Mouse (Mus musculus) monocyte, adult 2 months (primary cell): ENCODE results near the gene Zc3h7a.

ENCODE experiments used
- DNase-seq, 2 experiments: peaks; one replicate each; pipeline ENCODE4 v3.0.0; 2022; ENCODE audit warnings: low spot score in 2 of 2, low read depth in 1 of 2

Zc3h7a gene

DNA sequence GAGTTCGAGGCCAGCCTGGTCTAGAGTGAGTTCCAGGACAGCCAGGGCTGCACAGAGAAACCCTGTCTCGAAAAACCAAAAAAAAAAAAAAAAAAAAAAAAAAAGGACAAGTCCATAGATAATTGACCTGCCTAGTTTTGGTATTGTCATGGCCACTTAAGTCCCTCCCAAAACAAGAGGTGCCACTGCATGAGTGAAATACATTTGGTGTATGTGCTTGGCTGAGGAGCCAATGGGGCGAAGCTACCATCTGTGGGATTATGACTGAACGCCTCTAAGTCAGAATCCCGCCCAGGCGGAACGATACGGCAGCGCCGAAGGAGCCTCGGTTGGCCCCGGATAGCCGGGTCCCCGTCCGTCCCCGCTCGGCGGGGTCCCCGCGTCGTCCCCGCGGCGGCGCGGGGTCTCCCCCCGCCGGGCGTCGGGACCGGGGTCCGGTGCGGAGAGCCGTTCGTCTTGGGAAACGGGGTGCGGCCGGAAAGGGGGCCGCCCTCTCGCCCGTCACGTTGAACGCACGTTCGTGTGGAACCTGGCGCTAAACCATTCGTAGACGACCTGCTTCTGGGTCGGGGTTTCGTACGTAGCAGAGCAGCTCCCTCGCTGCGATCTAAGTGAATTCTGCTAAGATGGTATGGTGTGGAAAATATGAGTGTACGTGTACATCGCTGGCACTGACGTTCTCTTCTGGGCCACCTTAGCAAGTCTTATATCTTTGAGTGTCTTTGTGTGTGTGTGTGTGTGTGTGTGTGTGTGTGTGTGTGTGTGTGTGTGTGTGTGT, 32.3 kb downstream of the Zc3h7a start:
- peak; percentile 100 for DNase-seq

DNA sequence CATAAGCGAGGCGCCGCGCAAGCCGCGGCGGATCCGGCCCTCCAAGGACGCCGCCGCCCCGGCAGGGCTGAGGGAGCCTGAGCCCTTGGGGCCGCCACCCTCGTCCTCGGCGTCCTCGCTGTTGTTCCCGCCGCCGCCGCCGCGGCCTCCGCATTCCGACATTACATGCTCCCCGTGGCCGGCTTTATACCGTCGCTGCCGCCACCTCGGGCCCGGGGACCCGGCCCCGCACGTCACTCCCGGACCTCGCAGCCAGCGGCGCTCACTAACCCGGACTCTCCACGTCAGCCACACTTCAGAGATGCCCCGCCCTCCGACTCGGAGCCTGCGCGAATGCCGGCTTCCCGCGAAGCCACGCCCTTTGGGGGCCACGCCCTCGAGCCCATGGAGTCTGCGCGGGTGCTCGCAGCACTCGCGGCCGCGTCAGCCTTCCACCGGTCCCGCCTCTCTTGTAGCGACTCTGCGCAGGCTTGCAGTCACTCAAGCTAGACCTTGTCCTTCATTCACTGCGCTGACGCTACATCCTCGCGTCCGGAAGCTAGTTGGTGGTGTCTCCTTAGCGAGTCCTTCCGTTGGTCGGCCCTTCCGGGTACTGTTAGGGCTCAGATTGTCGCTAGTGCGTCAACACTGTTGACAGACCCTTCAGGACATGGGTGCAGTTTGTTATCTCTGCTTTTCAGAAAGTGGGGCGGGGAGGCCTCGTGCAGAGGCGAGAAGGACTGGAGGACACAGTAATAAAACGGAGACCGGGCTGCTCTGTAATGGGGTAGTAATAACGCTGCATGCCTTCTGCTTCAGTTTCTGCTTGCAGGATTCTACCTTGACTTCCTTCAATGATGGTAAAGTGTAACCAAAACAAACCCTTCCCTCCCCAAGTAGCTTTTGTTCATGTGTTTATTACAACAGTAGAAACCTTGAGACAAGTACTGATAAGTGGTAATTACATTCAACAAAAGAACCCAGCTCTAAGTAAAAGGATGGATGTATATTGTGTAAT, 41.5 kb downstream of the Zc3h7a start, which contains the start of gene Txndc11:
TSS of gene Txndc11 (minus strand) at position 303 of the 997 bp plus-strand sequence.
- DNase-seq = peak; percentile 99 to 100

DNA sequence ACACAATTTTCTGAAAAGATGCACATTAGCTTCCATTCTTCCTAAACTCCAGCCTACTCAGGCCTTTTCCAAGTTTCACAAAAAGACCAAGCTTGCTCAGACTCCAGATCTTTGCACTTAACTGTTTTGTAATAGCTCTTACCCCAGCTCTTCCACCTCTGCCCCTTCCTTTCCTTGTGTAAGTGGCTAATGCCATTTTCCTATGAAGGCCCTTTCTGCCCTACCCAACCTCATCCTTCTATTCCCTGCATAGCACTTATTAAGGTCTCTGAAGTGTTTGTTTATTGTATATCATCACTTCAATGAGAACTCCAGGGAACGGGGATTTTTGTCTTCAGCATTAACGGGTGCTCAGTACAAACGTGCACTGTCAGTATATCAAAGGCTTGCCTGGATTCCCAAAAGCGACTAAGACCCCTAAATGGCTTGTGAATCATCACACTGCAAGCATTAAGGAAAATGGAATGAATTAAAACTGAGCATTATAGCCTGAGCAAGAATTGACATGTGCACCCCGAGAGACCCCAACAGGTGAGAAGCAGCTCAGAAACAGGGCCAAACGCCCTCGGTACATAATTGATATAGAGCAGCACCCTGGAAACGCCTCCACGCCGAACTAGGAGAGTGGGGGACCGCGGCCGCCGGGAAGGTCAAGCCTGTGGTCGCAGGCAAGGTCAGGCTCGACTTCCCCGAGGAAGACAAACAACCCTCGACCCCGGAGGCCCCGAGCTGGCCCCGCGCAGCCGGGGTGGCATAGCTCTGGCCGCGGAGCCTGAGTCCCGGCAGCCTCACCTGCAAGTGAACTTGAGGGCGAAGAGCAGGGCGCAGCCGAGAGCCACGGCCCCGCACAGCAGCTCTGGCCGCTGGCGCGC, 42.5 kb downstream of the Zc3h7a start:
- no peak for DNase-seq

DNA sequence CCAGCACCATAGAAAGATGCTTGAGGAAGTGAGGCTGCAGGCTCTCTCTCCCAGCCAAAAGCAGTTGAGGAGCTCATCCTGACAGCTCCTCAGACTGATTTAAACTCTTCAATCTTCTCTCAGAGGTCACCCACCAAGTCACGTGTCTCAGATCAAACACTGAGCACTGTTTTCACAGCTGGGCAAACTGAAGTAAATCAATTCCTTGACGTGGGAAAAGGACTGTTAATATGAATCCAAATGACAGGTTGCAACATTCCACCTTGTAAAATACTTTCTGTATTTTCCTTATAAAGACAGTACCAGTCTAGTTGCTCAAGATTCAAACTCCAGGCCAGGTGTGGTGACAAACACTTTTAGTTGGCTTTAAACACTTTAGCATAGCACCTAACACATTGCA, 43.4 kb downstream of the Zc3h7a start:
- no peak for DNase-seq

DNA sequence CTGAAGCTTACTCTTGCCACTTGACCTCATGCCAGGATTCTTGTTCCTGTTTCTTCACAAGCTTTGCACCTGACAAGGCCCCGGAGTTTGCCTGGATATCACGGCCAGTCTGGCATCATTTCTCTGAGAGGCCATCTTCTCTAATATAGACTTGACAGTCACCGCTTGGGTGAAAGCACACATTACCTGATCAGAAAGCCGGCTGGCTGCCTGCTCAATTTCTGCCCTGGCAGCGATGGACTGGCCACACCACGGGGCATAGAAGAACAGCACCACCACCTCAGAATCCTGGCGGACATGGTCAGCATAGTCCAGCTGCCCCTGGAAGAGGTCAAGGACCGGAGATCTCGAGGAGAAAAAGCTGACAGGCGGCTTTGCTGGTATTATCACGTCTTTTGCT, 47.9 kb downstream of the Zc3h7a start:
- no peak for DNase-seq

DNA sequence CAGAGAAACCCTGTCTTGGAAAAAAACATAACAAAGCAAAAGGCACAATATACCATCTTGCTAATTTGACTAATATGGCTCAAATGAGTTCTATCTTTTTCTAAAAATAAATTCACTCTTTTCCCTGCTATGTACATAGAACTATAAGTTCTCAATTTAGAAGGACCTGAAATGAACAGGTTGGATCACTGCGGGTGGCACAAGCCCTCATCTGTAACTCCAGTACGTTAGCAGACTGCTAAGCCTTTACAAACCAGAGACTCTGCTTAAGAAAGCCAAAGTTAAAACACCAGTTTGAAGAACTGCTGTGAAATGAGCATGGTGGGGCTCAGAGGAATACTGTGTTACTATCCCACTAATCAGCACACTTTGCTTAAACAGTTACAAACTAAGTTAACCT, 50.8 kb downstream of the Zc3h7a start:
- no peak for DNase-seq

DNA sequence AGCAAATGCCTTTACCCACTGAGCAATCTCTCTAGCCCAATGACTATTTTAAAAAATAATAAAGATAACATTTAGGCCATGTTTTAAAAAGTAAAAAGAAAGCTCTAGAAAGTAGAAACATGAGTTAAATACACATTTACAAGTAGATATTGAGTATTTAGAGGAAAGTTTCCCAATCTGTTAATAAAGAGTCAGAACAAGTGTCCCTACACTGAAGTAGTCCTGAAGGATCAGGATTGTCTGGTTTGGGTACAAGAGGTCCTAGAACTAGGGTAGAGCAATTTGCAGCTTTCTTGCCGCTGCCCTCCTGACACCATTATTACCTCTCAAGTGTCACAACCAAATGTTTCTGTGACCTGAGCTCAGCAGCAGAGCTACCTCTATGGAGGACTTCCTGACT, 52.1 kb downstream of the Zc3h7a start:
- DNase-seq = no peak

DNA sequence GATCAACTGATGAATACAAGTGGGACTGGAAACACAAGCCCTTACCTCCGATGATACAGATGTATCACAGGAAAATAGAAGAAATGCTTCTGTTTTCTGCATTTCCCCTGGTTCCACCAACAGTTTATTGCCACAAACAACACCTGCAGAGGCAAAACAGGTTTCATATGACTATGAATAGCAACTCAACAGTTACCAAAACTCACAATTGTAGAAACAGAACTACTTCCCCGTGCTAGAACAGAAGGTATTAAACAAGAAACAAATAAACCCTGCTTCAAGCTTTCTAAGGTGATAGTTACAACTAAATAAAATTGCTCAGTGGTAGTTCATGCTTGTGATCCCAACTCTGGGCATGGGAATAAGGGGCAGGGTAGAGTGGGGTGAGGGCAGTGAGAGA, 53.6 kb downstream of the Zc3h7a start:
- DNase-seq = no peak

DNA sequence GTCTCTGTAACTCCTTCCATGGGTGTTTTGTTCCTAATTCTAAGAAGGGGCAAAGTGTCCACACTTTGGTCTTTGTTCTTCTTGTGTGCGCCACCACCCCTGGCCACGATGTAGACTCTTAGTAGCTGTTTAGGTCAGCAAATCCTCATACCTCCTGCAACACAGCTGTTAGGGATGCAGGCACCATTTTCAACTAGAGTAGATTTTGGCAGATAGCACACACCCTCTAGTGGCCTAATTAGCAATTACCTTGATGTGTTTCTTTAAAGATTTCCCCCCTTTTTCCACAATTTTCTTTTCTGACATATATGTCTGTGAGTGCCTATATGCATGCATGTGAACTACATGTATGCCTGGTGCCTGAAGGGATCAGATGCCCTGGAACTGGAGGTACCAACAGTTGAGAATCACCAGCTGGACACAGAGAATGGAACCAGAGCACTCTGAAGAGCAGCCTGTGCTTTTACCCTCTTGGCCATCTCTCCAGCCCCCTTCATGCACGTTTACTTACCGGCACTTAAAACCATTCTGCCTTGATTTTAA, 66.9 kb downstream of the Zc3h7a start:
- no peak for DNase-seq

DNA sequence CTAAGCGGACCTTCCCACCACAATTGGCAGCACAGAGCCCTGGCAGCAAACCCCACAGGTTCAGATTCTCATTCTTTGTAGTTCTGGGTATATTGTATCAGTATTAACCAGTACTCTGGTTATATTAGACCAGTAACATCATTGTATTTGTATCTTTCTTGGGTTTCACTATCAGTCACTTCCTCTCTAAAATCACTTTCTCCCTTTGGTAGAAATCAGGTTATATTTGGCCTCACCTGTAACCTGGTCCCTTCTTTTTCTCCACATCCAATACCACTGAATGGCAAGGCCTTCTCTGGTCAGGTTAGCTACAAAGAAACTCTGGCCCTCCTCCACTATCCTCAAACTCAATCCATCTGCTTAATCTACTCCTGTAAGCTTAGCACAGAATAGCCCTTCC, 71.3 kb downstream of the Zc3h7a start:
- DNase-seq = no peak

DNA sequence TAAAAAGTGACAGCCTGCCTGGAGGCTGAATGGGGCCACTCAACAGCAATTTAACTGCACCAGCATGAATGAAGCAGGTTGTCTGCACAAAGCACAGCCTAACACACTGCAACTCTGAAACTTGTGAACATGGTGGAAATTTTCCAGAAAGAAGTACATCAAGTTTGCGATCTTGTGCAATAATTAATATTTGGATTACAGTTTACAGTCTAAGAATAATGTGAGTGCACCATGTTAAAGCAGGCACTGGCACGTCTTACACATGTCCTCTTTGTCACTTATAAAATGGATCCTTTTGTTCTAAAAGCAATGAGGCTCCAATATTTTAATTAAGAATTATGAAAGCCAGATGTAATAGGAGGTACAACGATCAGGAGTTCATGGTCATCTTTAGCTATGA, 78.9 kb downstream of the Zc3h7a start:
- no peak for DNase-seq

DNA sequence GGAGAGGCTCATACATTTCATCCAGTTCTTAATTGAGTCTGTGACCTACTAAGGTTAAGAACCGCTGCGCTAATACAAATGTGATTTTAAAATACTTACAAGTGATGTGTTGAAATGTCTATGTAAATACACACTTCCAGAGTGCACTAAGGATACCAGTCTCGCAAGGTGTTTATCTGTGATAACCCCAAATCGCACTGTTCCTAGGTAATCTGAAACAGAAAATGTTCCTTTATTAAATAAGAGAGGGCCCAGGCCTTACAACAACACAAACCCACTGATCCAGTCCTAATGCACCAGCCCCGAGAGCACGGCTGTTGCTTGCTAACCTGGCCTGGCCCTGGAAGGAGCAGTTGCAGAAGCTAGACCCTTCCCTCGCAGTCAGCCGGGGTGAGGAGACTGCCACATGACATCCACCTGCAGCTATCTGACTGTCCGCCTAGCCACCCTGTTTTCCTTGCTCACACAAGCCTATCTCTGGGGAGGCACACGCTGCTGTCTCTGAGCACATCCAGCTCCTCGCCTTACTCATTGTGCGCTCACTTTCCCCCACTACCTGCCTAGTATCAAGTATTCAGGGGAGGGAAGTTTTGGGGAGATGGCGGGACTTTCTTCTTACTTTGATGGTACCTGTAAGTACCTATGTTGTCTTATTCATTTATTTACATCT, 82.3 kb downstream of the Zc3h7a start:
- DNase-seq = no peak

DNA sequence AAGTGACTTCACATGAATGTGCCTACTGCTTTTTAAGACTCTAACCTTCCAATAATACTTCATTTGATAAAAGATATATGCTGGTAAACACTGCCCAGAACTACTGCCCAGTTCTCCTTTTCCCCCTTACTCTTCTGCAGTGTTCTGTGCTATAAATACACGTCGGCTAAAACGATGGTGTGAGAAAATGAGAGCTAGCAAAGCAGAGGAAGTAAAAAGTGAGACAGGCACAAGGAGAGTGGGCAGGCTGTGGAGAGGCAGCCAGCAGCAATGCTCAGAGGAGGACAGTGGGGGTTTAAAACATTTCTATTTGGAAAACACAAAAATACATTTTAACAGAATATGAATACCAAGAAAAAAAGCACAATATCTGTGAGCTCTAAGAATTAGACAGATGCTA, 83.7 kb downstream of the Zc3h7a start:
- no peak for DNase-seq

DNA sequence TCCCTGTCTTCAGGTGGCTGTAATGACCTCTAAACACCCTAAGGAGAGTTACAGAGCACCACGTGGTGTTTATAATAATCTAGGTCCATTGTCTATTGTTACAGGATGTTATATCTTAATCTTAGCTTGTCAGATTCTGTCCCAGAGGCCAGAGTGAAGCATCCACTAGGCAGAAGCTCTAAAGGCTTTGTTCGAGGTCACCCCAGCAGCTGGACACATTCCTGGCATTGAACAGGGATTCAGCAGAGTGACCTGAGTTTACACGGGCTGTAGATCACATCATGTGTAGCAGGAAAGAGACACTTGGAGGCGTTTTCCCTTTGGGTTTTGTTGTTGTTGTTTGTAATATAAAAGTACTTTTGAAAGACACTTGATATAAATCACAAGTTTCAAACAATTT, 84.1 kb downstream of the Zc3h7a start:
- no peak for DNase-seq

DNA sequence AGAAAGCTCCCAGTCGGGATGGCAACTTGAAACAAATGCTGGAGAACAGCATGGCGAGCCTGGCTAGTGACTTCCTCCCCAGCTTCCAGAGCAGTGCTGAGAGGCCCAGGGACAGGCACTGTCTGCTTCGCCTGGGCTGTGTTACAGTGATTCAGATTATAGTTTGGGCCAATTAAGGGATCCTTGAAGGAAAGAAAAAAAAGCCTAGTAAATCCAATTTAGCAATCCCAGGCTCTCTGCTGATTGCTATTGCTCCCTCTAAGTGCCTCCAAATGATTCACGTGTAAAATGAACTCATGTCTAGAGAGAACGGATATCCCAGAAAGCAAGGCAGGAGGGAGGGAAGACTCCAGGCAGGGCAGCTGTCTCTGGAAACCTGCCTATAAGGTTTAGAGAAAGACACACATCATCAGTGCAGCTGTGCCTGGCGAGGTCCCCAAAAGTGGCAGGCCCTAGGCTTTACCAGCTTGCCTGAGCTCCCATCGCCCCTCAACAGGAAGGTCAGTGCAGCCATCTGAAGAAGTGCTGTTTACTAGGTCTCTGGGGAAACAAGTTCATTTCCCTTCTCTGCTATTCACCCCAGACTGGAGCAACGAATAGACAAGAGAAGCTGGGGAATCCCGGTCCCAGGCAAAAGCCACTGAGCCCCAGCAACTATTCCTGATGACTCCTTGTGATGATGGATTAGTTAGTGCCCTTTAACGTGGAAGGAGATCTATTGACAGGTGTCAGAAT, 85.2 kb downstream of the Zc3h7a start:
- DNase-seq = no peak

DNA sequence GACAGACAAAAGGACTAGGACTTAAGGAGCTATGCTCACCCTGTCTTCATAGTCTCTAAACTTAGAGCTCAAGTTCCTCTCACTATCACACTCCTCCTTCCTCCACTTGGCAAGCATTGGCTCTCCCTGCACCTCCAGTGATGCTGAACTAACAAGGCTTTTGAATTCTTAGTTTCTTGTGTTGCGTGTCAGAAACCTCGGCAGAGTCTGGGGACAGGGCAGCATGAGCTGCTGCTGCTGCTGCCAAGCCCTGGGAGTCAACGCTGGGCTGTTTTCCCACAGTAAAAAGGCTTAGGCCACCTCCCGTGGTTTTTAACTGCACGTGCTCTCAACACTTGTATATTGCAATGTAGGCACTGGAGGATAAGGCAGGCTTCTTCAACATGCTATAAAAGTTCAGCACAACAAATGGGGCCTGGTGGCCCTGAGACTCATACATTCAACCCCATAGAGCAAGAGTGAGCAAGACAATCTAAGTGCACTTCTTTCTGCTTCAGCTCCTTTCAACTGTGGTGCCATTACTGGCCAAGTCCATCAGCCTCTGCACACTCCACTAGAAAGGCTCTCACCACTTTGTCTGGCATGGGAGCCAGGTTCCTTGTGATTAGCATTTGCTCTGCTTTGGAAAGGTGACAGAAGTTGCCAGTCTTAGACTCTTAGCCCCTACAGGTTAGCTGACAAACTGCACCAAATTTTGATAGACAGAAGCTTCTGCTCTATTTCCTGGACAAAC, 89.2 kb downstream of the Zc3h7a start:
- DNase-seq = no peak
